ENCODE assay signal across 17 mouse cellular contexts in genomic region chr10:6761287-6761811, GRCm38 (mm10). TPM values are rescaled to one million over a fixed set of nuclear protein-coding genes. Genes with fewer than 3 reads are reported as not detected.
A peak's percentile ranks its signal among the peaks of the same experiment; 100 is the strongest.
DNase-seq lines count a peak whose midpoint lies in the region; ATAC-seq lines count a peak whose summit lies in the region.
"Had no signal": no experiment of that assay in that cellular context is flagged by ENCODE, and none has a peak within 500 bp of the region (broad histone marks: within the 10 kb centered on the region; RNA-seq: fewer than 3 reads in every experiment).

Gm10945 (minus strand) TSS chr10:6761761.

- no peak within 1 kb of the TSS for H3K9ac ChIP-seq in lung, embryonic 15.5 days
- no peak within 1 kb of the TSS for H3K9ac ChIP-seq in forebrain, embryonic 15.5 days (replicated peaks)
- H3K9ac ChIP-seq: embryonic facial prominence, embryonic 12.5 days; heart, embryonic 15.5 days; neural tube, embryonic 15.5 days had no signal

- WGBS in heart, embryonic 10.5 days, result 90% methylated on average over 2 of the region's 2 CpGs
- WGBS in lung, embryonic 15.5 days, result 78% methylated on average over 2 of the region's 2 CpGs
- 90% methylated on average over 2 of the region's 2 CpGs for WGBS in forebrain, embryonic 15.5 days

- H3K9me3 ChIP-seq in heart, embryonic 10.5 days, result no peaks in the 10 kb centered on the region
- no peaks in the 10 kb centered on the region for H3K9me3 ChIP-seq in lung, embryonic 15.5 days
- no peaks in the 10 kb centered on the region for H3K9me3 ChIP-seq in forebrain, embryonic 15.5 days
- H3K9me3 ChIP-seq: embryonic facial prominence, embryonic 12.5 days; heart, embryonic 15.5 days; neural tube, embryonic 15.5 days had no signal

- no peak within 1 kb of the TSS for H3K4me3 ChIP-seq in heart, embryonic 10.5 days
- H3K4me3 ChIP-seq in lung, embryonic 15.5 days, result no peak within 1 kb of the TSS
- H3K4me3 ChIP-seq in forebrain, embryonic 15.5 days, result no peak within 1 kb of the TSS
- H3K4me3 ChIP-seq: embryonic facial prominence, embryonic 12.5 days; heart, embryonic 15.5 days; neural tube, embryonic 15.5 days had no signal

- no peaks in the 10 kb centered on the region for H3K4me1 ChIP-seq in heart, embryonic 10.5 days
- H3K4me1 ChIP-seq in lung, embryonic 15.5 days, result no peaks in the 10 kb centered on the region
- no peaks in the 10 kb centered on the region for H3K4me1 ChIP-seq in forebrain, embryonic 15.5 days
- H3K4me1 ChIP-seq: embryonic facial prominence, embryonic 12.5 days; heart, embryonic 15.5 days; neural tube, embryonic 15.5 days had no signal

- no peaks in the 10 kb centered on the region for H3K27me3 ChIP-seq in heart, embryonic 10.5 days (ENCODE audit: insufficient read depth, poor library complexity, severe bottlenecking)
- no peaks in the 10 kb centered on the region for H3K27me3 ChIP-seq in lung, embryonic 15.5 days
- no peaks in the 10 kb centered on the region for H3K27me3 ChIP-seq in forebrain, embryonic 15.5 days
- H3K27me3 ChIP-seq: embryonic facial prominence, embryonic 12.5 days; heart, embryonic 15.5 days; neural tube, embryonic 15.5 days had no signal

- intact Hi-C loops in heart, postnatal 14 days (cut with DNase I), result no loop called here

- H3K27ac ChIP-seq in heart, embryonic 10.5 days, result no peak within 1 kb of the TSS
- no peak within 1 kb of the TSS for H3K27ac ChIP-seq in lung, embryonic 15.5 days
- H3K27ac ChIP-seq in forebrain, embryonic 15.5 days (replicated peaks), result no peak within 1 kb of the TSS
- H3K27ac ChIP-seq: embryonic facial prominence, embryonic 12.5 days; heart, embryonic 15.5 days; neural tube, embryonic 15.5 days had no signal

- H3K36me3 ChIP-seq in heart, embryonic 10.5 days, result no peaks in the 10 kb centered on the region
- no peaks in the 10 kb centered on the region for H3K36me3 ChIP-seq in lung, embryonic 15.5 days
- no peaks in the 10 kb centered on the region for H3K36me3 ChIP-seq in forebrain, embryonic 15.5 days
- H3K36me3 ChIP-seq: embryonic facial prominence, embryonic 12.5 days; heart, embryonic 15.5 days; neural tube, embryonic 15.5 days had no signal

- DNase-seq in heart, adult 18-20 months, result peak; percentile 70
- no peak for DNase-seq in heart, embryonic 10.5 days (ENCODE audit: low spot score)
- no peak for DNase-seq in lung, adult 18-20 months
- DNase-seq in heart, postnatal 14 days, result peak; percentile 28 to 63
- DNase-seq in lung, postnatal 36 days, result peak; percentile 30
- DNase-seq: cerebellum, adult 11 months; cerebellum, postnatal 36 days; liver; thymus, adult 18-20 months had no signal

- no peak within 1 kb of the TSS for H3K4me2 ChIP-seq in lung, embryonic 15.5 days
- H3K4me2 ChIP-seq in forebrain, embryonic 15.5 days (replicated peaks), result no peak within 1 kb of the TSS
- H3K4me2 ChIP-seq: embryonic facial prominence, embryonic 12.5 days; heart, embryonic 15.5 days; neural tube, embryonic 15.5 days had no signal

- ATAC-seq in lung, embryonic 15.5 days (ENCODE audit: borderline replicate concordance, extremely low read depth, low FRiP score, low TSS enrichment), result peak; percentile 75; the same call in 1 of the 2 replicates
- no peak for ATAC-seq in frontal cortex, adult (ENCODE audit: low TSS enrichment)
- ATAC-seq in forebrain, embryonic 15.5 days (replicated peaks), result no peak

RNA-seq across cellular contexts. Expression of gene Gm10945, which starts in this region (rescaled TPM):
- not detected for total RNA-seq in heart, adult 18-20 months (2021)
- polyA plus RNA-seq in heart, embryonic 10.5 days (2016; fragmentation: Nextera tagmentation; extraction: Ambion mirVana), result not detected in 2 replicates
- not detected in 2 replicates for polyA plus RNA-seq in lung, embryonic 15.5 days (2015; fragmentation: Nextera tagmentation; extraction: Ambion mirVana)
- not detected for total RNA-seq in heart, postnatal 14 days (2021)
- polyA plus RNA-seq in forebrain, embryonic 15.5 days (2015; fragmentation: Nextera tagmentation; extraction: Ambion mirVana), result not detected in 2 replicates
- total RNA-seq: left cerebral cortex, postnatal 14 days; megakaryocyte, adult 5-6 weeks had no signal
- polyA plus RNA-seq: embryonic facial prominence, embryonic 12.5 days; heart, embryonic 15.5 days; neural tube, embryonic 15.5 days had no signal

Comparison
In these comparisons a context has a peak if more than half of its experiments do, and no peak if none do; other contexts are left out.
1. Peak in DNase-seq in heart, adult 18-20 months; RNA of the gene not detected or under 1 TPM.
2. Peak in ATAC-seq in lung, embryonic 15.5 days; RNA of the gene not detected or under 1 TPM.
3. Peak in DNase-seq in heart, postnatal 14 days; RNA of the gene not detected or under 1 TPM.